Mouse (Mus musculus) layer of hippocampus, adult 11-12 months (tissue): ENCODE results near the gene Tmem215.
A peak's percentile ranks its signal among the peaks of the same experiment; 100 is the strongest.

Experiments
- DNase-seq: peaks from one replicate; pipeline ENCODE4 v3.0.0; 2022; ENCODE audit warnings: low spot score

The Tmem215 gene

GRCm38 (mm10) chr4:40471880-40472279 lies at the start of gene Tmem215:
Gene Tmem215 (plus strand): TSS chr4:40472180.
- DNase-seq: no peak

GRCm38 (mm10) chr4:40431916-40432315 lies 40.1 kb upstream of the Tmem215 start:
- no peak for DNase-seq

DNA sequence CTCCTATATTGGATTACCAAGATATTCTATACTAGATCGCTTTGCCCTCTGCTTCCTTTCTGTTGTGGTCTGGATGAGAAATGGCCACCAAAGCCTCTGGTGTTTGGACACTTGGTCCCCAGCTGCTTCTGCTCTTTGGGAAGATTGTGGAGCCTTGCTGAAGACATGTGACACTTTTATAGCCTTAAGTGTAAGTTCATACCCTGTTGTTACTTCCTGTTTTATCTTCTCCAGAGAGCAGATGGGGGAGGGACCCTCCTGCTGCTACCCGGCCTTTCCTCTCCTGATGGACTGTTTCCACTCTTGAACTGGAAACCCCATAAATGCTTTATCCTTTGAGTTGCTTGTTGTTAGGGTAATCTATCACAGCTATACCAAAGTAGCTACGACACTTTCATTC lies 38.6 kb upstream of the Tmem215 start:
- no peak for DNase-seq

GRCm38 (mm10) chr4:40434388-40434787 lies 37.6 kb upstream of the Tmem215 start:
- DNase-seq: no peak

- no peak for DNase-seq
Observed at GRCm38 (mm10) chr4:40443565-40443964, 28.4 kb upstream of the Tmem215 start.

- DNase-seq: no peak
Observed at GRCm38 (mm10) chr4:40472700-40473530, 935 bp downstream of the Tmem215 start.

- DNase-seq: no peak
Observed at GRCm38 (mm10) chr4:40473911-40474310, 1.9 kb downstream of the Tmem215 start.

DNA sequence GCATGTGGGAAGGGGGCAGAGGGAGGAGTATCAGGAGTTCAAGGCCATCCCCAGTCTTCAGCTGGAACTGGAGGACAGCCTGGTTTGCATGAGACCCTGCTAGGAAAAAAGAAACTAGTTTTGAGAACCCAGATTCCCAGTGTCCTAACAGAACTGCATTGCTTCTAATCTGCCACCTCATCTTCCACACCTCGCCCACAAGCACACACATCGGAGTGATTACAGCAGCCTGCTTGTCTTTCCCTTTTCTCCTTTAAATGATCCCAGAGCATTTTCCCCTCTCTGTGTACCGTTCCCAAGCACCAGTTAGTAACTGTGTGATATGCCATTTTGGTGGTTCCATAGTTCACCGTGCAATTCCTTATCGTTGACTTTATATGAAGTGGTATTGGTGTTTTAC lies 6.0 kb downstream of the Tmem215 start:
- DNase-seq: no peak

DNA sequence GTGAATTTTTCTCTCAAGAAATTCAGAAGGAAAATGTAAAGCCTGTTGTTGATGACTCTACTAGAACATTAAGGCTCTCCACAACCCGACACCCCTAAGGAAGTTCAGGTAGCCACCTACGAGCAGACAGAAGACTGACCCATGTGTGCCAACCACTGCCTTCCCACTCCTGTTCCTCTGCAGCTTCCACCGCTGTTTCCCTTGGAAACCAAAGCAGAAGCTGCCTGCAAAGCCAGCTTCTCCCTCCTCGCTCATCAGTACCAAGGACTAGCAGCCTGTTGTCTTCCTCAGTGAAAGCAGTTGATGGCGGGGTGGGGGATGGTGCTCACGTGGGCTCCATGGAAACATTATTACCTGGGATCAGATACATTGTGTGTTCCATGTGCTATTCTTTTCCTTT lies 14.6 kb downstream of the Tmem215 start:
- DNase-seq: no peak

- no peak for DNase-seq
Observed at GRCm38 (mm10) chr4:40491731-40492130, 19.8 kb downstream of the Tmem215 start.

DNA sequence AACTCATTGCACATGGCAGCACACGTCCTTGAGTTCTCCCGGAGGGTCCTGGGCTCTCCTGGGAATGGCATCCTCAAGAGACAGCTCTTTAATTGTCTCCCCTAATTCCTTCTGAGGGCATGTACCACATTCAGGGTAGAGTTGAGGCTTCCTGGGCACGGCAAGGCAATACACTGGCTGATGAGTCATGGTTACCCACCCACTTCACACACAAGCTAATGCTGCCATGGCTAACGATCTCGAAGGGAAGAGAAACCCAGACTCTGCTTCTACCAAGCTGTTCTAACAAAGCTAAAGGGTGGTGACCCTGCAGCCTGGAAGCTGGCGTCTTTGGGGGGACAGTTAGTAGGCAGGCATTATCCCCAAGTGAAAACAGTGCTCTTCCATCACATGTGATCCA lies 24.4 kb downstream of the Tmem215 start:
- DNase-seq: no peak

DNA sequence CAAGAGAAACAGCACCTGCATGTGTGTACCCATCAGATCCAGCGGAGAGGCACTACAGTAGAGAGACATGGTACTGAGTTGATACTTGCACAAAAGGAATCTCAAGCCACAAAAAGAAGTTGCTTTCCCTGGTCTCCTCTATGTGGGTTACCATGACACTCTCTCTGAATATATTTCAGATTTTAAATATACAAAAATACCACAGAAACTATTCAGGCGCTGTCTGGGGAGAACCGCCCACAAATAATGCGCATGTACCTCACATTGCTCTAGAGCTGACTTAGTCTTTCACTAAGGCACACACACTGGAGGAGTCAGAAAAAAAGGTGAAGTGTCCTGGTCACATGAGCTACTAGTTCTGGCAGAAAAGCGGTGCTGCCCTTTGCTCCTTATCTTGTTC lies 24.8 kb downstream of the Tmem215 start:
- no peak for DNase-seq

DNA sequence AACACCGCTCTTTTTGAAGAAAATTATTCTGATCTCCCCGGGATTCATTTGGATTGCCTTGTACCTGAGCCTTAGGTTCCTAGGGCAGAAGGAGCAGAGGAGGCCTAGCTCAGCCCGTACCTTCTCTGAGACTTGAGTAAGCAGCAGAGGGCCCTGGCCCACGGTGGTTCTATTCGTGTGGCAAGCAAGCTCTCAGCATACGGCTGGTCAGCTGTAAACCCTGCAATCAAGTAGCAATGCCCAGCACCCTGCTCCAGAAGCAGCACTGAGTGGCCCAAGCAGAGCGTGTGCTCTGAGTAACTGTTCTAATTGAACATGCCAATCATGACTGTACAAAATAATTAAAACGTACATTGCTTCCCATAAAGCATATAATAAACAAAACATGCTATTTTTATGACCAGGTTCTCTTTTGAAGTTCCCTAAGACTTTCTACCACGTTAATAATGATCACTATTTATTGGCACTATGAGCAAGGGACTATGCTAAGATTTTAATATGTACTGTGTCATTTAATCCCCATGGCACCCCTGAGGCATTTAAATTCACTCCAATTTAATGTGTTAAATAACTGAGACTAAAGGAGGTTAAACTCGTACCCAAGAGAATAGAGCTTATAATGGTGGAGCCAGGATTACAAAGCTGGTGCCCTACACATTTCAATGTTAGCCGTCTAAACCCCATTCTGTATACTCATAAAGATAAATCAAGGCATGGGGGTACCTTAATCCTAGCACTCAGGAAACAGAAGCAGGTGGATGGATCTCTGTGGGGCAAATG lies 28.0 kb downstream of the Tmem215 start:
- DNase-seq: no peak

DNA sequence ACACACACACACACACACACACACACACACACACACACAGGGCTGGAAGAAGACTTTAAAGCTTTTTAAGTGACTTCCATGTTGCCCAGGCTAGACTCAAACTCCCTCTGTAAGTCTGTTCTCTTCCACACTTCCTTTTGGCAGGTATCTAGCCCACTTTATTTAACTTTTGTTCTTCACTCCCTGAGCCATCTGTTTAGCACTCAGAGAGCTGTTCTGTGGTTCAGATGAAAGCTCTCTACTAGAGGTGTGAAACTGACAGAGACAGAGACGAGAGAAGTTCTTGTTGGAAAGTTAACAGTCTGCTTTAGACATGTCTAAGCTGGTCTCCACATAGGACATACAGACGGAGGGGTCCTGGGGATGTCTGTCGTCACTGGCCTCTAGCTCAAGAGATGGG lies 30.5 kb downstream of the Tmem215 start:
- no peak for DNase-seq

- peak; percentile 55 for DNase-seq
Observed at GRCm38 (mm10) chr4:40509534-40509933, 37.6 kb downstream of the Tmem215 start.

DNA sequence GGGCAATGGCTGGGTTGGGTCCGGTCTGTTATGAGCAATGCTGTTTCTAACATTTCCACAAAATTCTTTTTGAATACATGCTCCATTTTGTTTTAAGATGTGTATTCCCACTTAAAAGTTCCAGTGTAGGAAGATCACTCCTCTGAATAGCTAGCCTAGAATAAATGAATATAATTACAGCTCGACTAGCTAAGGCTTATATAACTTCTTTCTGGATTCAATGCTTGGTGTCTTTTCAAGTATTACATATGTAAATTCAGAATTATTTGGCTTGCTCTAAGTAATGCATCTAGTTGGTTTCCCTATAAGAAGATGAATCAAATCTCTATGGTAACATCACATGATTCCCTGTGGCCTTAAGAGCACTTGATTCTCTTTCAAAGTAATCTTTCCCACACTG lies 41.3 kb downstream of the Tmem215 start:
- DNase-seq: no peak

DNA sequence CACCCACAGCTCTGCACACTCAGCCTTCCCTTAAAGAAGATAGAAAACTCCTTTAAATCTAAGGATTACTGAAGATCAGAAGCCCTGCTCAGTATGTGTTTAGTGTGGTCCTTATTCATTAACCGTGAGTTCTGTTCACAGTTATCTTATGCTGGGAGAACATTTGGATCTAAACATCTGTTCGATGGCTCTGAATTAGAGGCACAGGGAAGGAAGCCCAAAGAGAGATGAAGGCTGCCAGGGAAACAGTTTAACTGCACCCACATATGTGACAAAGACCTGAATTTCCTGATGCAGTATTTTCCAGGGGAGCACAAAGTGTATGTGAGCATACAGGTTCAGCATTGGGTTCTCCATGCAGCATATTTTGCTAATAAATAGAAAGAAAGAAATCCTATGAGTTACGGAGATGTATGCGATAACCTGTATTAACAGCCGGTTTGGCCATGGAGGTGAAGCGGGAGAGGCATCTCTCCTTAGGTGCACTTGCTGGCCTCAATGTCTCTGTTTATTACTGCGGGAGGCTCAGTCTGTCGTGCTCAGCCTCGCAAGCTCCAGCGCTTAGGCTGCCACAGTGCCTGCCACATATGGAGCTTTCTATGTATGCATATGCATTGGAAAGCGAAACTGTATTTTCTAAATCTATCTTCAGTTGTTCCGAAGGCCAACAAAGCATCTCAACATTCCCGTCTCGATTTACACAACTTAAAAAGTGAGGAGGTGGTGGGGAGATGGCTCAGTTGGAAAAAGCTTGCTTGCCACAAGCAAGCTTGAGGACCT lies 46.8 kb downstream of the Tmem215 start:
- peak; percentile 26 for DNase-seq
